Mouse (Mus musculus) lung, embryonic 16.5 days (tissue): ENCODE results near the gene Fcgr4. TPM values are rescaled to one million over a fixed set of nuclear protein-coding genes. Genes with fewer than 3 reads are reported as not detected.
"Not testable (repeated sequence)": the region's sequence is repeated elsewhere in the genome, so short reads cannot be mapped to it uniquely, and the experiment has no call there.

Experiments
- ATAC-seq: fragments of 200-750 bp; cut with Nextera tagmentation; 2 replicates; pipeline ENCODE4 v1.8.0; 2017; ENCODE audit warnings: low read depth, mild to moderate bottlenecking, moderate library complexity
- H3K27ac ChIP-seq: fragments of 300-500 bp; sonication (generic); 2 replicates; pipeline ENCODE4 v1.5.1; 2014; ENCODE audit warnings: mild to moderate bottlenecking, control low read depth, low read length
- H3K27me3 ChIP-seq: fragments of 300-500 bp; sonication (generic); 2 replicates; pipeline ENCODE4 v1.6.1; 2014; ENCODE audit warnings: low read depth, low read length, mixed read lengths; ENCODE audit not compliant: control insufficient read depth, insufficient read depth
- H3K36me3 ChIP-seq: fragments of 300-500 bp; sonication (generic); 2 replicates; pipeline ENCODE4 v1.6.1; 2014; ENCODE audit warnings: low read length; ENCODE audit not compliant: control insufficient read depth, insufficient read depth
- H3K4me1 ChIP-seq: fragments of 300-500 bp; sonication (generic); replicated peaks from 2 replicates; pipeline ENCODE4 v1.6.1; 2014; ENCODE audit warnings: low read length, mixed read lengths; ENCODE audit not compliant: control insufficient read depth, insufficient read depth
- H3K4me2 ChIP-seq: fragments of 300-500 bp; sonication (generic); 2 replicates; pipeline ENCODE4 v1.6.1; 2014; ENCODE audit warnings: low read depth, low read length, control low read depth
- H3K4me3 ChIP-seq: fragments of 300-500 bp; sonication (generic); 2 replicates; pipeline ENCODE4 v1.5.1; 2014; ENCODE audit warnings: mild to moderate bottlenecking, low read length, control low read depth
- H3K9ac ChIP-seq: fragments of 300-500 bp; sonication (generic); 2 replicates; pipeline ENCODE4 v1.6.1; 2014; ENCODE audit warnings: low read length, control low read depth
- H3K9me3 ChIP-seq: fragments of 300-500 bp; sonication (generic); 2 replicates; pipeline ENCODE4 v1.6.1; 2016; ENCODE audit warnings: low read length; ENCODE audit not compliant: control insufficient read depth
- WGBS: fragments of 180-500 bp; shearing (Covaris S2); extraction: QIAGEN DNeasy Blood & Tissue Kit; methylation state at CpG from one replicate; pipeline ENCODE4 v1.1.7; 2014; 5-methylcytosine and 5-hydroxymethylcytosine counted together
- polyA plus RNA-seq: library from polyadenylated mRNA; unstranded; fragments of >200 nt; fragmentation: Nextera tagmentation; extraction: Ambion mirVana; gene quantifications from 2 replicates; pipeline ENCODE4 v1.2.1, GENCODE M21; 2015

The Fcgr4 gene
- 0.39 and 0.84 TPM in 2 replicates for polyA plus RNA-seq

GRCm38 (mm10) chr1:171018737-171019136, at the start of gene Fcgr4:
Gene Fcgr4 (plus strand): TSS chr1:171018920.
- H3K27me3 ChIP-seq: no peaks in the 10 kb centered on the region
- no peak within 1 kb of the TSS for H3K9ac ChIP-seq
- 84% methylated on average over 2 of the region's 2 CpGs for WGBS
- no peaks in the 10 kb centered on the region; the same call in 1 of the 2 replicates for H3K9me3 ChIP-seq
- no peak for ATAC-seq
- no peaks in the 10 kb centered on the region for H3K4me1 ChIP-seq
- no peaks in the 10 kb centered on the region for H3K36me3 ChIP-seq
- no peak within 1 kb of the TSS for H3K27ac ChIP-seq
- H3K4me2 ChIP-seq: no peak within 1 kb of the TSS
- no peak within 1 kb of the TSS for H3K4me3 ChIP-seq

- Histone ChIP-seq H3K27me3 (no peaks in the 10 kb centered on the region), H3K4me2 (no peak overlapping the region), H3K4me1 (no peaks in the 10 kb centered on the region), H3K9me3 (no peaks in the 10 kb centered on the region), H3K9ac (no peak overlapping the region), H3K27ac (no peak overlapping the region), H3K4me3 (no peak overlapping the region), H3K36me3 (no peaks in the 10 kb centered on the region)
- no peak for ATAC-seq
- 72% methylated on average over 6 of the region's 6 CpGs for WGBS
These were observed 46.2 kb upstream of the Fcgr4 start for GRCm38 (mm10) chr1:170972494-170972893.

- no peak overlapping the region for H3K4me2 ChIP-seq
- H3K9me3 ChIP-seq: no peaks in the 10 kb centered on the region
- no peak for ATAC-seq
- WGBS: 65% methylated on average over 4 of the region's 4 CpGs
- no peaks in the 10 kb centered on the region for H3K36me3 ChIP-seq
- no peak overlapping the region for H3K27ac ChIP-seq
- no peak overlapping the region for H3K9ac ChIP-seq
- no peaks in the 10 kb centered on the region for H3K4me1 ChIP-seq
- H3K4me3 ChIP-seq: no peak overlapping the region
- no peaks in the 10 kb centered on the region for H3K27me3 ChIP-seq
These were observed 45.8 kb upstream of the Fcgr4 start for GRCm38 (mm10) chr1:170972936-170973335.

- H3K9ac ChIP-seq: no peak overlapping the region
These were observed 44.5 kb upstream of the Fcgr4 start for GRCm38 (mm10) chr1:170974171-170974570.

GRCm38 (mm10) chr1:170974736-170975135, 44.0 kb upstream of the Fcgr4 start:
- Histone ChIP-seq H3K27me3 (no peaks in the 10 kb centered on the region), H3K4me3 (no peak overlapping the region), H3K27ac (no peak overlapping the region), H3K9me3 (no peaks in the 10 kb centered on the region), H3K4me1 (no peaks in the 10 kb centered on the region), H3K4me2 (no peak overlapping the region), H3K36me3 (no peaks in the 10 kb centered on the region), H3K9ac (no peak overlapping the region)
- 94% methylated on average over 2 of the region's 2 CpGs for WGBS
- no peak for ATAC-seq

More at GRCm38 (mm10) chr1:170974171-170974570, 44.5 kb upstream of the Fcgr4 start:
- H3K4me2 ChIP-seq: no peak overlapping the region
- H3K4me3 ChIP-seq: no peak overlapping the region
- no peaks in the 10 kb centered on the region for H3K4me1 ChIP-seq
- no peak for ATAC-seq
- H3K9me3 ChIP-seq: no peaks in the 10 kb centered on the region
- H3K27me3 ChIP-seq: no peaks in the 10 kb centered on the region
- no peaks in the 10 kb centered on the region for H3K36me3 ChIP-seq
- no peak overlapping the region for H3K27ac ChIP-seq
- WGBS: 78% methylated on average over 8 of the region's 8 CpGs

- WGBS: 67% methylated on average over 2 of the region's 2 CpGs
These were observed 43.4 kb upstream of the Fcgr4 start for GRCm38 (mm10) chr1:170975350-170975749.

GRCm38 (mm10) chr1:170975751-170976161, 43.0 kb upstream of the Fcgr4 start:
- no peaks in the 10 kb centered on the region for H3K4me1 ChIP-seq
- no peak overlapping the region for H3K4me2 ChIP-seq
- ATAC-seq: no peak
- no peak overlapping the region for H3K27ac ChIP-seq
- no peak overlapping the region for H3K4me3 ChIP-seq
- WGBS: 63% methylated on average over 7 of the region's 7 CpGs
- no peaks in the 10 kb centered on the region for H3K9me3 ChIP-seq
- H3K9ac ChIP-seq: no peak overlapping the region
- H3K36me3 ChIP-seq: no peaks in the 10 kb centered on the region
- no peaks in the 10 kb centered on the region for H3K27me3 ChIP-seq

More at GRCm38 (mm10) chr1:170975350-170975749, 43.4 kb upstream of the Fcgr4 start:
- not testable (repeated sequence) for H3K4me3 ChIP-seq, H3K27me3 ChIP-seq, H3K9me3 ChIP-seq, H3K4me2 ChIP-seq, H3K36me3 ChIP-seq, ATAC-seq, H3K9ac ChIP-seq, H3K27ac ChIP-seq, H3K4me1 ChIP-seq

- H3K27ac ChIP-seq: no peak within 1 kb of the TSS
- no peak within 1 kb of the TSS for H3K4me2 ChIP-seq
- H3K9ac ChIP-seq: no peak within 1 kb of the TSS
- H3K4me3 ChIP-seq: no peak within 1 kb of the TSS
- 76% methylated on average over 5 of the region's 5 CpGs for WGBS
- ATAC-seq: no peak
- H3K36me3 ChIP-seq: no peaks in the 10 kb centered on the region
- H3K9me3 ChIP-seq: no peaks in the 10 kb centered on the region
- no peaks in the 10 kb centered on the region for H3K4me1 ChIP-seq
- H3K27me3 ChIP-seq: no peaks in the 10 kb centered on the region
These were observed 42.3 kb upstream of the Fcgr4 start, which contains the start of gene Fcgr2b for GRCm38 (mm10) chr1:170976447-170976846. Gene Fcgr2b (minus strand): TSS chr1:170976547.

- no peaks in the 10 kb centered on the region for H3K27me3 ChIP-seq
- no peak overlapping the region for H3K4me3 ChIP-seq
- WGBS: 82% methylated on average over 4 of the region's 4 CpGs
- H3K4me1 ChIP-seq: no peaks in the 10 kb centered on the region
- ATAC-seq: no peak
- no peak overlapping the region for H3K27ac ChIP-seq
- no peaks in the 10 kb centered on the region for H3K36me3 ChIP-seq
- H3K9ac ChIP-seq: no peak overlapping the region
- H3K4me2 ChIP-seq: no peak overlapping the region
- H3K9me3 ChIP-seq: no peaks in the 10 kb centered on the region
These were observed 40.1 kb upstream of the Fcgr4 start for GRCm38 (mm10) chr1:170978601-170979000.

- H3K9ac ChIP-seq, H3K9me3 ChIP-seq, H3K4me2 ChIP-seq, H3K4me1 ChIP-seq, H3K36me3 ChIP-seq, H3K4me3 ChIP-seq, H3K27ac ChIP-seq, H3K27me3 ChIP-seq, ATAC-seq: not testable (repeated sequence)
- 74% methylated on average over 1 of the region's 1 CpGs for WGBS
These were observed 37.0 kb upstream of the Fcgr4 start for GRCm38 (mm10) chr1:170981679-170982078.
